Mouse (Mus musculus): ENCODE results near the gene Wbp1. TPM values are rescaled to one million over a fixed set of nuclear protein-coding genes. Genes with fewer than 3 reads are reported as not detected.

Gene Wbp1
- total RNA-seq, 4 experiments from 2014 or later, result 75.5 to 91.1 (median 82.0) TPM

DNA sequence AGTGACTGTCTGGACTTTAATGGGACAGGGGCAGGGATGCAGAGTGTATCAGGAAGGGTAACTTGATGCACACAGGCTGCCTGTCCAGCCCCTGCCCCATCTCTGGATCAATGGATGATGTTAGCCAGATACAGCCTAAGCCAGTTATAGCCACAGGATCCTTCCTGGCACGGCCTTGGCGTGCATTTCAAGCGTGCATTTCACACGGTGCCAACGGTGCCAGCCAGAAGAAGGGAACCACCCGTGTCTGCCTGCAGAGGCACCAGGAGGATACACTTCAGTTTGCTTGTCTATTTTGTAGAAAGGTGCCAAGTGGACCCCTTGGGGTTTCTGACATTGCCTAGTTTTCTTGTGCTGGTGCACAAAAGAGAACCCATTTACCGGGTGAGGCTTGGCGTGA, 18.7 kb upstream of the Wbp1 start:
- DNase-seq (ENCODE audit: low spot score), result no peak

GRCm38 (mm10) chr6:83138056-83138455, 16.7 kb upstream of the Wbp1 start:
- no peak for DNase-seq (ENCODE audit: low spot score)

DNA sequence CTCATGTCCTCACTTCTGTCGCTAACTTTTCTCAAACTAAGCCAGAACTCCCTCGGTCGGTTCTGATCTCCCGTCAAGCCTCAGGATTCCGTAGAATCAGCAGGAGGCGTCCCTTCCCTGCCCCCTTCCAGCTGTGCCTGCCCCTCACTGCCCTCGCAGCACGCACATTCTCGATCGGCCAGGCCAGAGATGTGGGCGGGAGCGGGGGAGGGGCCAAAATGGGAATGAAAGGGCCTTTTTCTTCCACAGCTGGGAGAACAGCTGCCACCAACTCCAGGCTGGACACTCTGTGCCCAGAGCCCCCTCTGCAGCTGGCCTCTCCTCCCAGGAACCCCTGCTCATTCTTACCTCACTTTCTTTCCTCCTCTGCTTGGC, 16.2 kb upstream of the Wbp1 start:
- DNase-seq (ENCODE audit: low spot score), result peak; percentile 91

GRCm38 (mm10) chr6:83136881-83137575, 15.7 kb upstream of the Wbp1 start:
- DNase-seq (ENCODE audit: low spot score), result no peak

- DNase-seq (ENCODE audit: low spot score), result no peak
Measured at GRCm38 (mm10) chr6:83136291-83136880, 15.0 kb upstream of the Wbp1 start.

GRCm38 (mm10) chr6:83135571-83136161, 14.3 kb upstream of the Wbp1 start:
- DNase-seq (ENCODE audit: low spot score), result no peak

GRCm38 (mm10) chr6:83134951-83135513, 13.7 kb upstream of the Wbp1 start, which contains the start of gene Rtkn:
Gene Rtkn (plus strand): TSS chr6:83135463.
- no peak for DNase-seq (ENCODE audit: low spot score)

DNA sequence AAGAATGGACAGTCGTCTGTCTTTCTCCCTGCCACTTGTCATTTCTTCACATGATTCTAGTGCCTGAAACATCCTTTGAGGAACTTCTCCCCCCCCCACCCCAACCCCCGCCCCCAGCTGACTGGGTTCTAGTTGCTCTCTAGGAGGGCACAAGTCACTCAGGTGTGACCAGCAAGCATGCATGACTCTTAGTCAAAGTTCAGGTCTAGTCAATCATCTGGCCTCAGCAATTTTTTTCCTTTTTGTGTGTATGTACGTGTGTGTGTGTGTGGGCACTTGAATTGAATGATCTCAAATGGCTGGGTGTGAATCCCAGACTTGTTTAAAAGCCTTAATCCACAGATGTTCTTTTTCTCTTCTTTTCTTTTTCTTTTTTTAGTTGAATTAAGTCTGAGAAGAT, 12.9 kb upstream of the Wbp1 start:
- DNase-seq (ENCODE audit: low spot score), result no peak

DNA sequence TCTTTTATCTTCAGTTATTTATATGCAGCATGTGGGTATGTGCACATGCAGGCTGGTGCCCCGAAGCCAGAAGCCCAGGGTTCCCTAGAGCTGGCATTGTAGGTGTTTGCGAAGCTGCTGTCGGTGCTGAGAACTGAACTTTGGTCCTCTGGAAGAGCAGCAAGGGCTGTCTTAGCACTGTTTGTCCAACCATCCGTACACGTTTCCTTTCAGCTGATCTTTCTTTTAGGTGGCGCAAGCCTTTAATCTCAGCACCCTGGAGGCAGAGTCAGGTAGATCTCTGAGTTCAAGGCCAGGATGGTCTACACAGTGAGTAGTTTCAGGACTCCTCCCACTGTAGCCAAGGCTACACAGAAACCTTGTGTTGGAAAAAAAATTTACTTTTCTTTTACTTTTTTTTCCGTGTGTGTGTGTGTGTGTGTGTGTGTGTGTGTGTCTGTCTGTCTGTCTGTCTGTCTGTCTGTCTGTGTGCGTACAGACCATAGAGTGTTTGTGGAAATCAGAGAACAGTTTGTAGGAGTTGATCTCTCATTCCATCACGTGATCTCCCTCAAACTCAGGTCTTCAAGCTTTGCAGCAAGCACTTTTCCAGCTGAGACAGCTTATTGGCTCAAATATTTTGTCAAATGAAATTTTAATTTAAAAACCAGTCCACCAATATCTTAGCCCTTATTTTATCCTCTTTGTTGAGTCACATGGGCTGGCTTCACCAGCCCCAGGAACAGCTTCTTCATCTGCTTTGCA, 11.0 kb upstream of the Wbp1 start:
- no peak for DNase-seq (ENCODE audit: low spot score)

DNA sequence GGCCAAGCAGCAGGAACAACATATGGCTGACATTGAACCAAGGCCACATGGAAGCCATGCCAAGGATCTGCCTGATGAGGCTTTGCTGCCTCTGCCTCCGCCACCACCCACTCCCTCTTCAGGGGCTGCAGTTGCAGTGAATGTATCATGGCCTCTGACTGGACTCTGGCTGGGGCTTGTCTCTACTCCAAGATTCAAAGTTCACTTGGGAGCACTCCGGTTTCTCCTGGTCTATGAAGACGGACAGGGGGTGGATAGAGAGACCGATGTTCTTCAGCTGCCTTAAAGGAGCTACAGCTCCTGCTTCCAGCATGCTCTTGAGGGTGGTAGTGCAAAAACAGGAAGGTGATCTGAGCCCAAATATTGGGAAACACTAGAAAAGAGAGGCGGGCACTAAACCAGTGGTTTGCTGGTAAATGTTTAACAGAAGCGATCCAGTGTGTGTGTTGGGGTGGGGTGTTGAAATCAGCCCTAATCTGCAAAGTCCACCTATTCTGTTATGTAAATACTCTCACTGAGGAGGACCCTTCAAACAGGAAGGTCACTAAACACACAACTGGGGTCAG, 10.2 kb upstream of the Wbp1 start:
- DNase-seq (ENCODE audit: low spot score), result no peak

DNA sequence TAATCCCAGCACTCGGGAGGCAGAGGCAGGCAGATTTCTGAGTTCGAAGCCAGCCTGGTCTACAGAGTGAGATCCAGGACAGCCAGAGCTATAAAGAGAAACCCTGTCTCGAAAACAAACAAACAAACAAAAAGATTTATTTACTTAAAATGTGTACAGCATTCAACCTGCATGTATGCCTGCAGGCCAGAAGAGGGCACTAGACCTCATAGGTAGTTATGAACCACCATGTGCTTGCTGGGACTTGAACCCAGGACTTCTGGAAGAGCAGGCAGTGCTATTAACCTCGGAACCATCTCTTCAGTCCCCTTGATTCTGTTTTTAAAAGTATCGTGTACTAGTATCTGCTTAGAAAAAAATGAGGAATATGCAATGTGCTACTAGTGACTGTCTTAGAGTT, 6.1 kb upstream of the Wbp1 start:
- DNase-seq (ENCODE audit: low spot score), result no peak

GRCm38 (mm10) chr6:83125331-83125730, 4.0 kb upstream of the Wbp1 start, which contains the start of gene Ino80b:
Gene Ino80b (minus strand): TSS chr6:83125431.
- DNase-seq (ENCODE audit: low spot score), result no peak

DNA sequence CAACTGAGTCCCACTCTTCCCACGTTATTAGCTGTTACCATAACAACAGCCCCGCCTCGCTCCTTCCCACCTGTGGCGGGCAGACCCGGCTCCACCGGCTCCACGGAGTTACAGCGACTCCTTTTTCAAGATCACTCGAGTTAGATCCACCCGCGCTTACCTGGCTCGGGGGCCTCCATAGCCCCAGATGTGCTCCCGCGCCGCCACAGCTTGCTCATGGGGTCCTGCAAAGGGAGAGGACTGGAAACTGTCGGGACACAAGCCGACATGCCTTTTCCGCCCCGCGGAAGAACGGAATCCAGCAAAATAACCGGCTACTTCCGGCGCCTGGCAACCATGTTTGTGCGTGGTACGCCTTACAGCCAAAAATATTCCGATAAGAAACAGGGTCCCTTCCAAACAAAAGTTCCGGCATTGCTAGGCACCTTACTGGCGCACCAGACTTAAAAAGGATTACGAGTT, 3.5 kb upstream of the Wbp1 start:
- peak; percentile 93 for DNase-seq (ENCODE audit: low spot score)

- DNase-seq (ENCODE audit: low spot score), result no peak
Measured at GRCm38 (mm10) chr6:83122961-83123360, 1.6 kb upstream of the Wbp1 start.

- DNase-seq (ENCODE audit: low spot score), result no peak
Measured at GRCm38 (mm10) chr6:83121863-83122710, 728 bp upstream of the Wbp1 start.

- no peak for DNase-seq (ENCODE audit: low spot score)
Measured at GRCm38 (mm10) chr6:83119734-83120051, 1.7 kb downstream of the Wbp1 start.

- DNase-seq (ENCODE audit: low spot score), result no peak
Measured at GRCm38 (mm10) chr6:83118825-83119733, 2.3 kb downstream of the Wbp1 start.

- DNase-seq (ENCODE audit: low spot score), result no peak
Measured at GRCm38 (mm10) chr6:83118369-83118768, 3.0 kb downstream of the Wbp1 start.

DNA sequence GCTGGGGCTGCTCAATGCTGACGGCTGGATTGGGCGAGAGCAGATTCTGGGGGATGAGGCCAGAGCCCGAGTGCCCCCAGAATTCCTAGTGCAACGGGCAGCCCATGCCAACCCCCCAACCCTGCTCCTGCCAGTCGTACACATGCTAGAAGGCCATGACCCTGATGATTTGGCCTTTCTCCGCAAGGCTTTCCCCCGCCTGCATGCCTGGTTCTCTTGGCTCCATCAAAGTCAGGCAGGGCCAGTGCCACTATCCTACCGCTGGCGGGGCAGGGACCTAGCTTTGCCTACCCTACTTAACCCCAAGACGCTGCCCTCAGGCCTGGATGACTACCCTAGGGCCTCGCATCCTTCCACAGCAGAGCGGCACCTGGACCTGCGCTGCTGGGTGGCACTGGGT, 3.7 kb downstream of the Wbp1 start:
- DNase-seq (ENCODE audit: low spot score), result no peak

- DNase-seq (ENCODE audit: low spot score), result no peak
Measured at GRCm38 (mm10) chr6:83117165-83117438, 4.3 kb downstream of the Wbp1 start.

Data from heart, adult 8-10 months (tissue).